Mouse (Mus musculus) bone marrow, adult 2 months (tissue): Measurements from ENCODE around the gene Cdk17.

Source experiments
- CTCF ChIP-seq: fragments of 200-500 bp; IDR thresholded peaks from 2 replicates; pipeline ENCODE4 v1.5.1; 2011; ENCODE audit warnings: low read length, control low read depth; ENCODE audit not compliant: control insufficient read depth, insufficient read depth
- POLR2A ChIP-seq: fragments of 200-500 bp; IDR thresholded peaks from 2 replicates; pipeline ENCODE4 v1.6.1; 2011; ENCODE audit warnings: low read depth, mild to moderate bottlenecking, control low read depth, low read length, borderline replicate concordance; ENCODE audit not compliant: control insufficient read depth

DNA sequence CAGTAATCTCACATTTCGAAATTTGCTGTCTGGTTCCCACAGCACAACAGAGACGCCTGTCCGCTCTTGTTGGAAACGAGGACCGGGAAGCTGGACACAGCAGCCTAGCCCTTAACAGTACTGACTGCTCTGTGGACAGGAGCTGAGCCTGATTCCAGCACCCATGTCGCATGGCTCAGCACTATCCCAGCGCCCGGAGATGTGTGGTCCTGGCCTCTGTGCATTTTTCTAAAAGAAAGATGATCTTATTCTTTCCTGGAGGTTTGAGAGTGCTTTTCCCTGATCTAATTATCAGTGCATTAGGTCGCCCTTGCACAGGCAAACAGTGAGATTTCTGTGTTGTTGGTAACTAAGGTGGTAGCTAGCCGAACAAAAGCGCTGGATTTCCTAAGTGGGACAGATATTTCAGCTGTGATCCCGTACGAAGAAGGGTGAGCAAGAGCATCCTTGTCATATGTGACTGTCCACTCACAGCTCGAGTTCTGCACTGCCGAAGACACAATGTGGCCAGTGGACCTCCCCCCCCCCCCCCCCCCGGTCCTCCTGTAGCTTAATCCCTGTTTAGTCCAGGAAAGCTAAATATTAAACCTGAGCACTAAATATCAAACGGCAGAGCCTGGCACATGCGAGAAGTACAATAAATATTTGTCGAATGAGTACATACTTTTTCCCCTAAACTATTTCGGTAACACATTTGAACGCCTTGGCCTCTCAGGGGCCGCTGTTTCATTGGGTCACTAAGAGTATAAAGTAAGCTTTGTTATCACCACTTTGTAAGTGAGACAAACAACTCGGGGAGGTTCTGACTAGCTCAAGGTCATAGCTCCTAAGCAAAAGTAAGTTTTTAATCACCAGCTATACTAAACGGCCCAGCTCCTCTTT lies 90.0 kb downstream of the Cdk17 start:
- TF ChIP-seq CTCF (no peak), POLR2A (no peak)
